Mouse (Mus musculus) embryonic facial prominence, embryonic 11.5 days (tissue): ENCODE data around the gene Mthfr. TPM values are rescaled to one million over a fixed set of nuclear protein-coding genes. Genes with fewer than 3 reads are reported as not detected.

Experiments used
- ATAC-seq: fragments of 200-750 bp; cut with Nextera tagmentation; replicated peaks from 2 replicates; pipeline ENCODE4 v1.8.0; 2017; ENCODE audit warnings: low read depth; ENCODE audit not compliant: insufficient number of reproducible peaks, low FRiP score, low TSS enrichment
- DNase-seq: peaks from one replicate; pipeline ENCODE4 v3.0.0-alpha.2; 2015; ENCODE audit warnings: low spot score
- H3K27ac ChIP-seq: fragments of 300-500 bp; sonication (generic); replicated peaks from 2 replicates; pipeline ENCODE4 v1.5.1; 2014; ENCODE audit warnings: mild to moderate bottlenecking, low read depth, low read length, control low read depth
- H3K27me3 ChIP-seq: fragments of 300-500 bp; sonication (generic); 2 replicates; pipeline ENCODE4 v1.6.1; 2014; ENCODE audit warnings: mild to moderate bottlenecking, low read length, moderate library complexity, mixed read lengths; ENCODE audit not compliant: control insufficient read depth, insufficient read depth
- H3K36me3 ChIP-seq: fragments of 300-500 bp; sonication (generic); replicated peaks from 2 replicates; pipeline ENCODE4 v1.6.1; 2014; ENCODE audit warnings: low read depth, mild to moderate bottlenecking, low read length, moderate library complexity, mixed read lengths; ENCODE audit not compliant: control insufficient read depth, insufficient read depth
- H3K4me1 ChIP-seq: fragments of 300-500 bp; sonication (generic); 2 replicates; pipeline ENCODE4 v1.6.1; 2014; ENCODE audit warnings: low read length, mixed read lengths; ENCODE audit not compliant: control insufficient read depth, insufficient read depth
- H3K4me2 ChIP-seq: fragments of 300-500 bp; sonication (generic); 2 replicates; pipeline ENCODE4 v1.6.1; 2014; ENCODE audit warnings: low read depth, mild to moderate bottlenecking, control low read depth, low read length, moderate library complexity
- H3K4me3 ChIP-seq: fragments of 300-500 bp; sonication (generic); 2 replicates; pipeline ENCODE4 v1.5.1; 2014; ENCODE audit warnings: low read depth, low read length, control low read depth
- H3K9ac ChIP-seq: fragments of 300-500 bp; sonication (generic); replicated peaks from 2 replicates; pipeline ENCODE4 v1.6.1; 2014; ENCODE audit warnings: mild to moderate bottlenecking, control low read depth, low read length
- H3K9me3 ChIP-seq: fragments of 300-500 bp; sonication (generic); replicated peaks from 2 replicates; pipeline ENCODE4 v1.6.1; 2016; ENCODE audit warnings: mild to moderate bottlenecking, low read length, inconsistent platforms, mixed read lengths; ENCODE audit not compliant: control insufficient read depth
- WGBS: fragments of 180-500 bp; shearing (Covaris S2); extraction: QIAGEN DNeasy Blood & Tissue Kit; methylation state at CpG from one replicate; pipeline ENCODE4 v1.1.7; 2014; 5-methylcytosine and 5-hydroxymethylcytosine counted together
- polyA plus RNA-seq: library from polyadenylated mRNA; unstranded; fragments of >200 nt; fragmentation: Nextera tagmentation; extraction: Ambion mirVana; gene quantifications from 2 replicates; pipeline ENCODE4 v1.2.1, GENCODE M21; 2014

Mthfr gene
- polyA plus RNA-seq, 1 experiment from 2014 or later: 13.5 TPM

DNA sequence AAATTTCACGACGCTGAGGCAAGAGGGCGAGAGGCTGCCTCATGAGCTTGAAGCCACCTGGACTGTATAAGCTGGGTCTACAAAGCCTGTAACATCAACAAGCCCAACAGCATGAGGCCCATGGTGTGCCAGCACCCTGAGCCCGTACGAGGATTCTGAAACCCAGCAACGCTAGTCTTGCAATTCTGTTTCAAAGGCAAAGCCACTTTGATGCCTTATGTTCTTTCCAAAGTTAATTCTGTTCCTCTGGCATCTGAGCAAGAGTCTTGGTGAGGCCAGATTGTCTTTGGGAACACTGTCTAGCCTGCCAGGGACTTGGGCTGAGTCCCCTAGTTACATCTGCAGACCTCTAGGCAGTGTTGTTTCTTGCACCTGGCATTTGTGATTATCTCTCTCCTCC is 20.1 kb downstream of the Mthfr start:
- no peaks in the 10 kb centered on the region for H3K9me3 ChIP-seq

GRCm38 (mm10) chr4:148060120-148061085 is 21.5 kb downstream of the Mthfr start:
- Histone ChIP-seq H3K9ac (no peak overlapping the region), H3K4me2 (no peak overlapping the region), H3K9me3 (no peaks in the 10 kb centered on the region), H3K27ac (no peak overlapping the region), H3K4me3 (no peak overlapping the region), H3K4me1 (no peaks in the 10 kb centered on the region), H3K27me3 (no peaks in the 10 kb centered on the region), H3K36me3 (peaks cover 6% of the 10 kb centered on the region)
- peak; percentile 53 for DNase-seq
- ATAC-seq: peak; percentile 61; the same call in 1 of the 2 replicates
- WGBS: 50% methylated on average over 13 of the region's 13 CpGs

More for the DNA sequence above, 20.1 kb downstream of the Mthfr start:
- WGBS: 90% methylated on average over 6 of the region's 6 CpGs
- Histone ChIP-seq H3K4me3 (no peak overlapping the region), H3K27ac (no peak overlapping the region), H3K36me3 (peaks cover 7% of the 10 kb centered on the region), H3K4me1 (no peaks in the 10 kb centered on the region), H3K27me3 (no peaks in the 10 kb centered on the region), H3K4me2 (no peak overlapping the region), H3K9ac (no peak overlapping the region)
- DNase-seq: no peak
- ATAC-seq: no peak

- Histone ChIP-seq H3K27me3 (no peaks in the 10 kb centered on the region), H3K27ac (no peak overlapping the region), H3K4me1 (no peaks in the 10 kb centered on the region), H3K9ac (no peak overlapping the region), H3K4me3 (no peak overlapping the region), H3K4me2 (no peak overlapping the region; the same call in 1 of the 2 replicates), H3K36me3 (peaks cover 3% of the 10 kb centered on the region), H3K9me3 (no peaks in the 10 kb centered on the region)
- WGBS: 88% methylated on average over 9 of the region's 9 CpGs
- DNase-seq (no peak), ATAC-seq (no peak)
These were observed 22.2 kb downstream of the Mthfr start for GRCm38 (mm10) chr4:148061086-148061480.

DNA sequence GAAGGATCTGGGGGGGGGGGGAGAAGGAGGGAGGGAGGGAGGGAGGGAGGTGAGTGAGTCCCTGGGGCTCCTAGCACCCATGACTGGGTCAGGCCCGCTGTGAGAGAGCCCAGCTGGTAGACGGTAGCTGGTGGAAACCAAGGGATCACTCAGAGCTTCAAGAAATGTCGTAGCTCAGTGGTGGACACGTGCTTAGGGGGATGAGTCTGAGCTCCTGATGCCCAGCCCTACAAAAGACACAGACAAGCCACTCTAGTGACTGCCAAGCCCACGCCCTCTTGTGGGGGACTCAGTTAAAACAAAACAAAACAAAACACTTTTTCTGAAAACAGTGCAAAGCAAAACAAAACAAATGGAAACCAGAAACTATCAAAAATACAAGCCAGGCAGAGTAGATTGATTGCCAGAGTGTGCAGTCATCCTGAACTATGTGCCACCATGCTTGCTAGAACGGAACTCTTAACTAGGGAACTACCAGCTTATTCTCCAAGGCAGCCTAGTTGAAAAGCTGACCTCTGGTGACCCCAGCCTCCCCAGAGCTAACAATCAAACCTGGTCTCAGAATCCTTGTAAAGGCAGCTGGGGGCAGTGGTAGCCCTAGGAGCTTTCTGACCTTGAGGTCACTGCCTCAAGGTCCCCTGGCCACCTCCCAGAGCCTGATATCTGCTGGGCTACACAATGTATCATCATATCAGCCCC is 27.0 kb downstream of the Mthfr start:
- Histone ChIP-seq H3K9ac (no peak overlapping the region), H3K27ac (no peak overlapping the region), H3K4me3 (no peak overlapping the region), H3K4me1 (no peaks in the 10 kb centered on the region), H3K9me3 (no peaks in the 10 kb centered on the region), H3K4me2 (no peak overlapping the region), H3K36me3 (no peaks in the 10 kb centered on the region), H3K27me3 (no peaks in the 10 kb centered on the region)
- DNase-seq (no peak), ATAC-seq (no peak)
- WGBS: 42% methylated on average over 6 of the region's 6 CpGs

- ATAC-seq: no peak
- Histone ChIP-seq H3K9me3 (no peaks in the 10 kb centered on the region), H3K27ac (no peak overlapping the region), H3K4me1 (no peaks in the 10 kb centered on the region), H3K27me3 (no peaks in the 10 kb centered on the region), H3K9ac (no peak overlapping the region), H3K4me2 (no peak overlapping the region), H3K4me3 (no peak overlapping the region), H3K36me3 (no peaks in the 10 kb centered on the region)
- 50% methylated on average over 9 of the region's 9 CpGs for WGBS
- no peak for DNase-seq
These were observed 27.5 kb downstream of the Mthfr start for GRCm38 (mm10) chr4:148066401-148066744.

DNA sequence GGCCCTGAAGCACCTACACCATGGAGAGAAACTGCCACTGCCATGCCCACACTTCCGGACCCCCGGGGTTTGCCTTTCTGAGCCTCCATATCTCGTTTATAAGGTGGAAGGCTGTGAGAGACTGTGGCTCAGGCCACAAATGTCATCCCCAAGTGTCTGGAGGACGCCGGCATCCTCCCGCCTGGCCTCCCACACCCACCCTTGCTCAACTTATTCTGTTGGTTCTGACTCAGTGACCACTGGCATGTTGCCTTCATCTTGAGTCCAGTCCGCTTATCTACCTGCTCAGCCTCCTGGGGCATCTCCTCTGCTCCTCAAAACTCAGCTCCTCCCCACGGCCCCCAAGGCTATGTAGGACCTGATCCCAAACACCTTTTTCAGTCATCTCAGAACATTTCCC is 28.5 kb downstream of the Mthfr start:
- ATAC-seq (no peak), DNase-seq (no peak)
- Histone ChIP-seq H3K27me3 (no peaks in the 10 kb centered on the region), H3K4me1 (no peaks in the 10 kb centered on the region), H3K36me3 (no peaks in the 10 kb centered on the region), H3K9ac (no peak overlapping the region), H3K4me2 (no peak overlapping the region), H3K9me3 (no peaks in the 10 kb centered on the region), H3K4me3 (no peak overlapping the region), H3K27ac (no peak overlapping the region)
- 89% methylated on average over 8 of the region's 8 CpGs for WGBS

DNA sequence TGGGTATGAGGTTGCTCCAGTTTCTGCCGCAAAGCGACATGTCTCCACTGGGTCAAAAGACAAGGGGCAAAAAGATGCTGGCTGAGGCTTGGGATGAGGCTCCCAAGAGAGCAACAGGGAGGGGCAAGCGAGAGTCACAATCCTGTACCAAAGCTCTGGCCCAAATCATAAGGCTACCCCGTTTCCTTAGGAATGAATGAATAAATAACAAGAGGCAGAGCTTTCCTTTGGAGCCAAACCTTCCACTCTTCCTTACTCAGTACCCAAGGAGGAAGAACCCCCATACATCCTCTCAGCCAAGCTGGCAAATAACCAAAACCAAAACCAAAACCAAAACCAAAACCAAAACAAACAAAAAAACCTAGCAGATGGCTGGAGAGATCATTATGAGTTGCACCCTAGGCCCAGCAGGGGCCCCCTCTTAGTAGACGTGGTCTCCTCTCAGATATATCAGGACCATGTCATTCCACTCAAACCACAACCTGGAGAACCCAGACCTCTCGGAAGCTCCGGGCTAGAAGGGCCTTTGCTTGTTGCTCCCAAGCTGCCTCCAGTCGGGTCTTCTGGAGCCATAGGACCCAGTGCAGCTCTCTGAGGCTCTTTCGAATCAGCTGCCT is 30.8 kb downstream of the Mthfr start:
- WGBS: 83% methylated on average over 9 of the region's 9 CpGs
- Histone ChIP-seq H3K27ac (no peak overlapping the region), H3K4me2 (no peak overlapping the region), H3K9me3 (no peaks in the 10 kb centered on the region), H3K36me3 (no peaks in the 10 kb centered on the region), H3K9ac (no peak overlapping the region), H3K4me3 (no peak overlapping the region), H3K4me1 (no peaks in the 10 kb centered on the region), H3K27me3 (no peaks in the 10 kb centered on the region)
- ATAC-seq: no peak
- DNase-seq: no peak

- H3K9ac ChIP-seq: no peak overlapping the region
- H3K4me1 ChIP-seq: no peaks in the 10 kb centered on the region
- no peak overlapping the region for H3K4me3 ChIP-seq
- DNase-seq (no peak), ATAC-seq (no peak)
- H3K9me3 ChIP-seq: no peaks in the 10 kb centered on the region
- H3K4me2 ChIP-seq: no peak overlapping the region
- H3K27ac ChIP-seq: no peak overlapping the region
- H3K27me3 ChIP-seq: no peaks in the 10 kb centered on the region
- 56% methylated on average over 5 of the region's 5 CpGs for WGBS
- H3K36me3 ChIP-seq: no peaks in the 10 kb centered on the region
These were observed 32.6 kb downstream of the Mthfr start for GRCm38 (mm10) chr4:148071508-148071907.
